Mouse (Mus musculus): ENCODE results near the gene Cox5a.

DNA sequence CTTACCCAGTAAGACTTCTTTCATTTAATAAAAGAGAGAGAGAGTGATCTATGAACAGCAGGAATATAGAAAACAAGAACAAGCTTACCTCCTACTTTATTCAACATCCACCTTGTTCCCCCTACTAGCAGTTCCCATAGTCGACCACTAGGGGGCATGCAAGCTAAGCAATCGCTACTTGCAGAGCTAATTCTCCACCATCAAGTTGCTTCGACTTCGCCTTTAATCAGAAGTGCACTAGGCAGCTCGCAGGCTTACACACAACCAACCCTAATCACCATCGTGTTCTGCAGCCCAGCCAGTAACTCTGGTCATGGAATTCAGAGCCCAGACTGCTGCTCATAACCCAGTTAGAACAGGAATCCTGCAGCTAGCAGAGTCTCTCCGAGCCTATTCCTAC, 35.3 kb upstream of the Cox5a start:
- TF ChIP-seq CTCF (IDR thresholded peaks at IDR 0.05; ENCODE audit: low read depth, low read length) (peak; percentile 71), POLR2A (IDR thresholded peaks at IDR 0.05; ENCODE audit: extremely low read depth, insufficient read depth, low read length) (no peak)
